Mouse (Mus musculus) CH12.LX (cell line): Measurements from ENCODE around the gene Ube2ql1. TPM values are rescaled to one million over a fixed set of nuclear protein-coding genes. Genes with fewer than 3 reads are reported as not detected.

ENCODE experiments used
- DNase-seq: peaks from one replicate; pipeline ENCODE4 v3.0.0-alpha.2; 2013; ENCODE audit errors: extremely low read depth
- H3K27ac ChIP-seq: 2 replicates; pipeline ENCODE4 v1.5.1; 2012; ENCODE audit warnings: low read depth, mild to moderate bottlenecking, control low read depth, moderate library complexity; ENCODE audit not compliant: insufficient read depth
- H3K27me3 ChIP-seq: replicated peaks from 2 replicates; pipeline ENCODE3; 2012; ENCODE audit warnings: inconsistent platforms
- H3K36me3 ChIP-seq, 2 experiments: replicated peaks in 1 of 2; 2 replicates each; pipeline versions ENCODE3 to v1.6.1; 2012; ENCODE audit warnings: inconsistent platforms in 1 of 2, low read length in 1 of 2, mild to moderate bottlenecking in 1 of 2, mixed read lengths in 1 of 2, moderate library complexity in 1 of 2; ENCODE audit not compliant: control insufficient read depth in 1 of 2, insufficient read depth in 1 of 2
- H3K4me1 ChIP-seq, 2 experiments: 2 replicates each; pipeline ENCODE4 v1.6.1; 2012; ENCODE audit warnings: inconsistent platforms in 1 of 2, moderate library complexity in 1 of 2; ENCODE audit not compliant: insufficient read depth in 2 of 2, control insufficient read depth in 1 of 2
- H3K4me2 ChIP-seq: 2 replicates; pipeline ENCODE4 v1.6.1; 2012; ENCODE audit warnings: low read depth, mild to moderate bottlenecking, control low read depth; ENCODE audit not compliant: poor library complexity, insufficient read depth, severe bottlenecking
- H3K4me3 ChIP-seq, 3 experiments: fragments of 150-350 bp in 1 of 3; sonication (generic) in 1 of 3; replicated peaks in 1 of 3; 2 replicates each; pipeline versions ENCODE3 to v1.5.1; 2011 to 2012; ENCODE audit warnings: low read depth in 2 of 3, low read length in 2 of 3, mild to moderate bottlenecking in 2 of 3, moderate library complexity in 2 of 3, control low read depth in 1 of 3, improper control_type of control experiment in 1 of 3, inconsistent platforms in 1 of 3, mixed read lengths in 1 of 3; ENCODE audit not compliant: poor library complexity in 1 of 3
- H3K79me2 ChIP-seq: replicated peaks from 2 replicates; pipeline ENCODE4 v1.6.1; 2012; ENCODE audit warnings: mild to moderate bottlenecking, moderate library complexity; ENCODE audit not compliant: control insufficient read depth, poor library complexity, insufficient read depth, severe bottlenecking; ENCODE audit errors: extremely low read depth
- H3K9ac ChIP-seq: 2 replicates; pipeline ENCODE4 v1.6.1; 2012; ENCODE audit warnings: low read depth, mild to moderate bottlenecking, control low read depth, moderate library complexity; ENCODE audit not compliant: insufficient read depth
- H3K9me3 ChIP-seq: replicated peaks from 2 replicates; pipeline ENCODE3; 2012; ENCODE audit warnings: low read length, inconsistent platforms, mixed read lengths
- CHD1 ChIP-seq: IDR thresholded peaks from 2 replicates; pipeline ENCODE4 v1.6.1; 2012; ENCODE audit warnings: low read depth, low read length, improper control_type of control experiment, inconsistent platforms
- CTCF ChIP-seq, 2 experiments: IDR thresholded peaks in 1 of 2; conservative IDR thresholded peaks in 1 of 2; 2 replicates each; pipeline ENCODE4 v1.5.1; 2011 to 2012; ENCODE audit warnings: low read depth in 2 of 2, low read length in 2 of 2, improper control_type of control experiment in 1 of 2, inconsistent platforms in 1 of 2, mild to moderate bottlenecking in 1 of 2, moderate library complexity in 1 of 2
- ELF1 ChIP-seq: IDR thresholded peaks from 2 replicates; pipeline ENCODE4 v1.6.1; 2014; ENCODE audit warnings: low read depth, mild to moderate bottlenecking, inconsistent platforms, low read length, improper control_type of control experiment
- EP300 ChIP-seq: IDR thresholded peaks from 2 replicates; pipeline ENCODE4 v1.6.1; 2011; ENCODE audit warnings: low read length, improper control_type of control experiment
- ETS1 ChIP-seq: conservative IDR thresholded peaks from 2 replicates; pipeline ENCODE4 v1.6.1; 2012; ENCODE audit warnings: low read depth, mild to moderate bottlenecking, inconsistent platforms, low read length, improper control_type of control experiment, moderate library complexity
- GABPA ChIP-seq: IDR thresholded peaks from 2 replicates; pipeline ENCODE4 v1.6.1; 2012; ENCODE audit warnings: low read depth, low read length, improper control_type of control experiment, inconsistent platforms; ENCODE audit not compliant: insufficient replicate concordance
- HCFC1 ChIP-seq: IDR thresholded peaks from 2 replicates; pipeline ENCODE4 v1.6.1; 2012; ENCODE audit warnings: low read depth, mild to moderate bottlenecking, inconsistent platforms, low read length, improper control_type of control experiment
- IRF4 ChIP-seq: IDR thresholded peaks from 2 replicates; pipeline ENCODE4 v1.6.1; 2014; ENCODE audit warnings: low read depth, mild to moderate bottlenecking, inconsistent platforms, low read length, improper control_type of control experiment
- MAFK ChIP-seq: IDR thresholded peaks from 2 replicates; pipeline ENCODE4 v1.6.1; 2011; ENCODE audit warnings: low read length, improper control_type of control experiment; ENCODE audit not compliant: insufficient replicate concordance
- MAZ ChIP-seq: IDR thresholded peaks from 2 replicates; pipeline ENCODE4 v1.6.1; 2012; ENCODE audit warnings: low read depth, mild to moderate bottlenecking, inconsistent platforms, low read length, improper control_type of control experiment, moderate library complexity
- MXI1 ChIP-seq: IDR thresholded peaks from 2 replicates; pipeline ENCODE4 v1.6.1; 2011; ENCODE audit warnings: mild to moderate bottlenecking, low read depth, low read length, improper control_type of control experiment
- MYC ChIP-seq: IDR thresholded peaks from 2 replicates; pipeline ENCODE4 v1.6.1; 2011; ENCODE audit warnings: low read depth, mild to moderate bottlenecking, improper control_type of control experiment, low read length
- NELFE ChIP-seq: IDR thresholded peaks from 2 replicates; pipeline ENCODE4 v1.6.1; 2011; ENCODE audit warnings: low read depth, low read length, improper control_type of control experiment
- NRF1 ChIP-seq: IDR thresholded peaks from 2 replicates; pipeline ENCODE4 v1.6.1; 2014; ENCODE audit warnings: low read depth, mild to moderate bottlenecking, inconsistent platforms, low read length, improper control_type of control experiment, moderate library complexity
- PAX5 ChIP-seq: IDR thresholded peaks from 2 replicates; pipeline ENCODE4 v1.6.1; 2012; ENCODE audit warnings: low read length, inconsistent platforms, mixed read lengths
- POLR2A ChIP-seq: IDR thresholded peaks from 2 replicates; pipeline ENCODE4 v1.6.1; 2011; ENCODE audit warnings: low read depth, mild to moderate bottlenecking, improper control_type of control experiment, low read length
- POLR2AphosphoS2 ChIP-seq: IDR thresholded peaks from 2 replicates; pipeline ENCODE4 v1.6.1; 2011; ENCODE audit warnings: low read depth, low read length, improper control_type of control experiment
- RAD21 ChIP-seq: IDR thresholded peaks from 2 replicates; pipeline ENCODE4 v1.6.1; 2011; ENCODE audit warnings: low read depth, mild to moderate bottlenecking, low read length, improper control_type of control experiment, moderate library complexity
- SIN3A ChIP-seq: IDR thresholded peaks from 2 replicates; pipeline ENCODE4 v1.6.1; 2012; ENCODE audit warnings: low read length, improper control_type of control experiment, inconsistent platforms
- SMC3 ChIP-seq: IDR thresholded peaks from 2 replicates; pipeline ENCODE4 v1.6.1; 2011; ENCODE audit warnings: low read depth, low read length, improper control_type of control experiment
- TBP ChIP-seq: conservative IDR thresholded peaks from 2 replicates; pipeline ENCODE4 v1.6.1; 2011; ENCODE audit warnings: low read depth, low read length, improper control_type of control experiment
- USF1 ChIP-seq: IDR thresholded peaks from 2 replicates; pipeline ENCODE4 v1.6.1; 2014; ENCODE audit warnings: low read depth, mild to moderate bottlenecking, inconsistent platforms, low read length, improper control_type of control experiment
- USF2 ChIP-seq: conservative IDR thresholded peaks from 2 replicates; pipeline ENCODE4 v1.6.1; 2011; ENCODE audit warnings: low read depth, low read length, improper control_type of control experiment
- ZKSCAN1 ChIP-seq: IDR thresholded peaks from 2 replicates; pipeline ENCODE4 v1.6.1; 2012; ENCODE audit warnings: low read depth, inconsistent platforms, low read length, improper control_type of control experiment, borderline replicate concordance
- dilution Hi-C: fragments of 300-500 bp; cut with MboI; formaldehyde crosslinking; loops from 2 replicates; pipeline ENCODE4 v1.14.3; 2020; ENCODE audit warnings: low sequenced_read_pairs; ENCODE audit not compliant: extremely low pct_unique_long_range_greater_than_20kb, extremely low pct_ligation_motif_present
- in situ Hi-C: fragments of 300-500 bp; cut with MboI; formaldehyde crosslinking; loops from 3 replicates; pipeline ENCODE4 v1.14.3; 2019; ENCODE audit warnings: low sequenced_read_pairs, low pct_ligation_motif_present, low pct_unique_long_range_greater_than_20kb, mixed read lengths
- polyA plus RNA-seq: library from polyadenylated mRNA; unstranded; fragments of >175 nt; gene quantifications from 2 replicates; pipeline ENCODE4 v1.2.1, GENCODE M21; 2012; ENCODE audit warnings: low read depth; ENCODE audit not compliant: insufficient read length
- total RNA-seq, 2 experiments: library from RNA; depleted of rRNA; stranded (reverse); fragments of 300-350 nt in 1 of 2; fragments of >200 nt in 1 of 2; gene quantifications; 2 replicates each; pipeline ENCODE4 v1.2.3; 2012 to 2014

Gene Ube2ql1
- total and polyA plus RNA-seq, 3 experiments = not detected

DNA sequence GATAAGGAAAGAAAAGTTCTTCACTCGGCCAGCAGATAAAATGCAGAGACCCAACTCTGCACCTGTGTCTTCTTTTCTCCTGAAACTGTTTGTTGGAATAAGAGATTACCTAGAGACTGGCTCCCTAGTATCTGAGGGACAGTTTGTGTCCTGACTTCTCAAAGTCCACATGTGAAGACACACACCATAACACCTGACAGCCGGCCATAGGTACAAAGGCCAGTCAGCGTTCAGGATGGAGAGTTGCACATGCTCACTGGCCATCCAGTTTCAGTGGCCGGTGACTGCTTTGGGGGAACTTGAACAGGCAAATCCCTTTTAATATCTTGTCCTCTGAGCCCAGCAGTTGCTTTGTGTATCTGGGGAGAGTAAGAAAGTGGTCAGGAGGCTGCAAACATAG, 38.3 kb downstream of the Ube2ql1 start:
- no peak overlapping the region for H3K4me2 ChIP-seq
- H3K9me3 ChIP-seq = no peaks in the 10 kb centered on the region
- no peak overlapping the region for H3K9ac ChIP-seq
- no peak overlapping the region for H3K27ac ChIP-seq
- dilution Hi-C loops (no loop called here), in situ Hi-C loops (no loop called here)
- no peak overlapping the region for H3K4me3 ChIP-seq
- DNase-seq = no peak
- TF ChIP-seq GABPA (no peak), HCFC1 (no peak), USF2 (no peak), ETS1 (no peak), TBP (no peak), ZKSCAN1 (no peak), MAZ (no peak), NRF1 (no peak), POLR2A (no peak), SMC3 (no peak)
- peaks cover 37% of the 10 kb centered on the region for H3K27me3 ChIP-seq
- H3K4me1 ChIP-seq = no peaks in the 10 kb centered on the region
- H3K36me3 ChIP-seq = no peaks in the 10 kb centered on the region
- no peaks in the 10 kb centered on the region for H3K79me2 ChIP-seq

GRCm38 (mm10) chr13:69700827-69701226, 38.9 kb downstream of the Ube2ql1 start:
- in situ Hi-C loops = no loop called here
- H3K4me2 ChIP-seq = no peak overlapping the region

GRCm38 (mm10) chr13:69696333-69696991, 43.2 kb downstream of the Ube2ql1 start:
- H3K79me2 ChIP-seq = no peaks in the 10 kb centered on the region
- H3K36me3 ChIP-seq = no peaks in the 10 kb centered on the region
- dilution Hi-C loops = no loop called here
- H3K9me3 ChIP-seq = peaks cover 3% of the 10 kb centered on the region
- peaks cover 26% of the 10 kb centered on the region for H3K27me3 ChIP-seq
- no peak overlapping the region for H3K27ac ChIP-seq
- H3K9ac ChIP-seq = no peak overlapping the region
- no peaks in the 10 kb centered on the region for H3K4me1 ChIP-seq
- no peak for TF ChIP-seq SIN3A
- TF ChIP-seq POLR2AphosphoS2 = no peak
- no peak for TF ChIP-seq MYC
- TF ChIP-seq RAD21 = peak; percentile 52
- no peak for TF ChIP-seq GABPA
- peak; percentile 34 for TF ChIP-seq SMC3
- no peak for TF ChIP-seq NELFE
- no peak for TF ChIP-seq MAFK
- TF ChIP-seq ELF1 = no peak
- no peak for TF ChIP-seq MXI1
- TF ChIP-seq USF1 = no peak
- TF ChIP-seq EP300 = no peak
- no peak for TF ChIP-seq NRF1
- TF ChIP-seq PAX5 = no peak
- no peak for TF ChIP-seq IRF4
- TF ChIP-seq CHD1 = no peak
- peak; percentile 41 to 62 for TF ChIP-seq CTCF (conservative IDR thresholded peaks at IDR 0.05 in 1 of 2, IDR thresholded peaks at IDR 0.05 in 1 of 2; ENCODE audit: low read depth in 2 of 2, low read length in 2 of 2)
- TF ChIP-seq, all 38 proteins: peak for 3
- peak; percentile 51 for DNase-seq
- Histone ChIP-seq H3K4me3 (no peak overlapping the region), H3K4me2 (no peak overlapping the region)
- in situ Hi-C loops = loop anchor here (25.0 kb wide), 2 partner anchors 291 to 866 kb away; no protein-coding TSS in a partner anchor

More at GRCm38 (mm10) chr13:69700827-69701226, 38.9 kb downstream of the Ube2ql1 start:
- no peaks in the 10 kb centered on the region for H3K4me1 ChIP-seq
- H3K4me3 ChIP-seq = no peak overlapping the region
- H3K36me3 ChIP-seq = no peaks in the 10 kb centered on the region
- TF ChIP-seq GABPA = no peak
- TF ChIP-seq MXI1 = no peak
- TF ChIP-seq NRF1 = no peak
- TF ChIP-seq SMC3 = no peak
- no peak for TF ChIP-seq POLR2AphosphoS2
- H3K9me3 ChIP-seq = no peaks in the 10 kb centered on the region
- DNase-seq = no peak
- no peak overlapping the region for H3K27ac ChIP-seq
- H3K9ac ChIP-seq = no peak overlapping the region
- dilution Hi-C loops = no loop called here
- no peaks in the 10 kb centered on the region for H3K79me2 ChIP-seq
- peaks cover 38% of the 10 kb centered on the region for H3K27me3 ChIP-seq
